Mouse (Mus musculus): ENCODE measurements around the gene Pif1. TPM values are rescaled to one million over a fixed set of nuclear protein-coding genes. Genes with fewer than 3 reads are reported as not detected.
A peak's percentile ranks its signal among the peaks of the same experiment; 100 is the strongest.

Gene Pif1
- total and polyA plus RNA-seq, 2 experiments from 2014 or later: 0.77 to 2.2 TPM

DNA sequence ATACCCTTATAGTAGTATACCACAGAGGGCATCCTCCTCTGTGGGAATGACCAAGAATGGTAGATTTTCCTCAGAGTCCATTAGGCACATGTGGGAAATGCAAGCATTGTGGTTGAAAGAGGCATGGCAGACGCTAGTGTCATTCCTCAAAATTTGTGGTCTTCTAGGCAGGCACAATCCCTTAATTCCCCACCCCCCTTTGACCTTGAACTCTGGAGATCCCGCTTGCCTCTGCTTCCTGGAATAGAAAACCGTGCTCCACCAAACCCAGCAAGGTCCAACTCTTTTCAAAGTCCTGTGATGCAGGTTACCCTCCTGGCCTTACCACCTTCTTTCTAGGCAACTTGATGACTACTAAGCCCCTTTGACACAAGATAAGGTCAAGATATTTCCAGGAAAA lies 5.8 kb downstream of the Pif1 start:
- Histone ChIP-seq H3K4me2 (ENCODE audit: low read depth, low read length, poor library complexity, severe bottlenecking) (no peak overlapping the region), H3K4me1 (ENCODE audit: insufficient read depth, low read length) (no peaks in the 10 kb centered on the region; the same call in 1 of the 2 replicates), H3K4me3 (ENCODE audit: low read depth, low read length) (no peak overlapping the region), H3K9ac (replicated peaks; ENCODE audit: low read length, poor library complexity, severe bottlenecking) (no peak overlapping the region), H3K27me3 (ENCODE audit: insufficient read depth, low read length) (peaks cover 6% of the 10 kb centered on the region), H3K9me3 (ENCODE audit: low read length) (no peaks in the 10 kb centered on the region), H3K36me3 (ENCODE audit: insufficient read depth, low read length) (no peaks in the 10 kb centered on the region), H3K27ac (ENCODE audit: low read depth, low read length) (no peak overlapping the region)
- DNase-seq (ENCODE audit: low spot score) (no peak), ATAC-seq (ENCODE audit: low FRiP score) (no peak)
- no peak for TF ChIP-seq CTCF (IDR thresholded peaks at IDR 0.05)
- 93% methylated on average over 3 of the region's 3 CpGs for WGBS

DNA sequence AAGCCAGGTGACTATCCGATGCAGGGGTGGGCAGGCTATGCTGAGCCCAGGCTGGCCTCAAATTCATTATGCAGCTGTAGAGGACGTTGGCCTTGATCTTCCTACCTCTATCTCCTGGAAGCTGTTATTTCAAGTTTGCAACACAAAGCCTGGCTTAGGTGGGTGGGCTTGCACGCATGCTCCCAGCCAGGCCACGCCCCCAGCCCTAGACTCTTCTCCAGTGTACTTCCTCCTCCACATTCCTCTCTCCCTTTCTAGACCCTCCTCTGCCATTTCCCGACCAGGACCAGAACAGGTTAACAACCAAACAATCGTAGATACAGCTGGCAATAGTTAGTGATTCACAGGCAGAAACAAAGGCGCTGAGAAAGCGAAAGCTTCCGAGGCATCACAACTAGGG lies 6.6 kb downstream of the Pif1 start:
- 83% methylated on average over 9 of the region's 9 CpGs for WGBS
- no peaks in the 10 kb centered on the region for H3K36me3 ChIP-seq (ENCODE audit: insufficient read depth, low read length)
- H3K4me1 ChIP-seq (ENCODE audit: insufficient read depth, low read length): no peaks in the 10 kb centered on the region
- no peak overlapping the region for H3K9ac ChIP-seq (replicated peaks; ENCODE audit: low read length, poor library complexity, severe bottlenecking)
- H3K27me3 ChIP-seq (ENCODE audit: insufficient read depth, low read length): peaks cover 6% of the 10 kb centered on the region
- DNase-seq (ENCODE audit: low spot score) (no peak), ATAC-seq (ENCODE audit: low FRiP score) (no peak)
- no peak overlapping the region for H3K4me2 ChIP-seq (ENCODE audit: low read depth, low read length, poor library complexity, severe bottlenecking)
- H3K27ac ChIP-seq (ENCODE audit: low read depth, low read length): no peak overlapping the region
- no peak for TF ChIP-seq CTCF (IDR thresholded peaks at IDR 0.05)
- no peak overlapping the region for H3K4me3 ChIP-seq (ENCODE audit: low read depth, low read length)
- H3K9me3 ChIP-seq (ENCODE audit: low read length): no peaks in the 10 kb centered on the region

DNA sequence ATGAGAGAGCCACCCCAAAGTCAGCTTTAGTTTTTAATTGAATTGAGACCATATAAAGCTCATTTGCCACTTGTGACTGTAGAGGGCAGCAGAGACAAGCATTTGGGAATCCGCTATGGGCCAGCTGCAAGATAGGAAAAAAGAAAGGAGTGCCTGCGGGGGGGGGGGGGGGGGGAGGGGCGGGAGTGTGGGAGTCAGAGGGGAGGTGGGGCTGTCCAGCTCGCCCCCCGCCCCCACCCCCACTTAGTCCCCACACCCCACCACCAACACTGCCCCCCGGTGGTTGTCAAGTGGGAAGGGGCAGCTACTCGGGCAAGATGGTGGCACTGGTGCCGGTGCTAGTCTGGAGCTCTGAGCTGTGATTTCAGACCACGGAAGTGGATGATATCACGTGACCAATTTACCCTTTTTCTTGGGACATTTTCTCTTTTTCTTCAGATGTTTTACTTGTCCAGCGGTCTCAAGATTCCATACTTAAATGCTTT lies 11.8 kb downstream of the Pif1 start:
- no peak overlapping the region for H3K9ac ChIP-seq (replicated peaks; ENCODE audit: low read length, poor library complexity, severe bottlenecking)
- 56% methylated on average over 6 of the region's 11 CpGs for WGBS
- H3K36me3 ChIP-seq (ENCODE audit: insufficient read depth, low read length): no peaks in the 10 kb centered on the region
- ATAC-seq (ENCODE audit: low FRiP score) (no peak), DNase-seq (ENCODE audit: low spot score) (peak; percentile 76)
- H3K4me1 ChIP-seq (ENCODE audit: insufficient read depth, low read length): no peaks in the 10 kb centered on the region
- no peaks in the 10 kb centered on the region for H3K9me3 ChIP-seq (ENCODE audit: low read length)
- no peak overlapping the region for H3K4me3 ChIP-seq (ENCODE audit: low read depth, low read length)
- no peak overlapping the region for H3K4me2 ChIP-seq (ENCODE audit: low read depth, low read length, poor library complexity, severe bottlenecking)
- peak; percentile 73 for TF ChIP-seq CTCF (IDR thresholded peaks at IDR 0.05)
- no peak overlapping the region for H3K27ac ChIP-seq (ENCODE audit: low read depth, low read length)
- H3K27me3 ChIP-seq (ENCODE audit: insufficient read depth, low read length): no peaks in the 10 kb centered on the region

DNA sequence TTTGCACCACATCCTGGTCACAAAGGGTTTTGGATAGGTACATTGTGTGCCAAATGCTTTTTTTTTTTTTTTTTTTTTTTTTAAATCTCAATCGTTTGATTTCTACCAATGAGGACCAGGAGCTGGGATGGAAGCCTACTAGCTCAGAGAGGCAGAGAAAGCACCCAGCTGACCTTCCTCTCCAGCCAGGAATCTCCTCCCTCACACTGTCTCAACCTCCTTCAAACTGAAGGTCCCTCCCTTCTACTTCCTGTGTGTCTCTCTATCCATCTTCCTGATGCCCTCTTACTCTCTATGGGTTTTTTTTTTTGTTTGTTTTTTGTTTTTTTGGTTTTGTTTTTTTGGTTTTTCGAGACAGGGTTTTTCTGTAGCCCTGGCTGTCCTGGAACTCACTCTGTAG lies 14.0 kb downstream of the Pif1 start:
- 74% methylated on average over 2 of the region's 2 CpGs for WGBS
- Histone ChIP-seq H3K9me3 (ENCODE audit: low read length) (no peaks in the 10 kb centered on the region), H3K27ac (ENCODE audit: low read depth, low read length) (no peak overlapping the region), H3K4me1 (ENCODE audit: insufficient read depth, low read length) (no peaks in the 10 kb centered on the region), H3K4me3 (ENCODE audit: low read depth, low read length) (no peak overlapping the region), H3K9ac (replicated peaks; ENCODE audit: low read length, poor library complexity, severe bottlenecking) (no peak overlapping the region), H3K27me3 (ENCODE audit: insufficient read depth, low read length) (no peaks in the 10 kb centered on the region), H3K36me3 (ENCODE audit: insufficient read depth, low read length) (no peaks in the 10 kb centered on the region), H3K4me2 (ENCODE audit: low read depth, low read length, poor library complexity, severe bottlenecking) (no peak overlapping the region)
- DNase-seq (ENCODE audit: low spot score) (no peak), ATAC-seq (ENCODE audit: low FRiP score) (no peak)
- no peak for TF ChIP-seq CTCF (IDR thresholded peaks at IDR 0.05)

- H3K4me2 ChIP-seq (ENCODE audit: low read depth, low read length, poor library complexity, severe bottlenecking): no peak overlapping the region
- H3K4me3 ChIP-seq (ENCODE audit: low read depth, low read length): no peak overlapping the region
- H3K4me1 ChIP-seq (ENCODE audit: insufficient read depth, low read length): no peaks in the 10 kb centered on the region
- H3K9me3 ChIP-seq (ENCODE audit: low read length): no peaks in the 10 kb centered on the region
- H3K36me3 ChIP-seq (ENCODE audit: insufficient read depth, low read length): no peaks in the 10 kb centered on the region
- ATAC-seq (ENCODE audit: low FRiP score) (no peak), DNase-seq (ENCODE audit: low spot score) (no peak)
- H3K9ac ChIP-seq (replicated peaks; ENCODE audit: low read length, poor library complexity, severe bottlenecking): no peak overlapping the region
- 53% methylated on average over 8 of the region's 8 CpGs for WGBS
- H3K27me3 ChIP-seq (ENCODE audit: insufficient read depth, low read length): no peaks in the 10 kb centered on the region
- TF ChIP-seq CTCF (IDR thresholded peaks at IDR 0.05): peak; percentile 40
- H3K27ac ChIP-seq (ENCODE audit: low read depth, low read length): no peak overlapping the region
Observed at GRCm38 (mm10) chr9:65603401-65604102, 16.6 kb downstream of the Pif1 start.

DNA sequence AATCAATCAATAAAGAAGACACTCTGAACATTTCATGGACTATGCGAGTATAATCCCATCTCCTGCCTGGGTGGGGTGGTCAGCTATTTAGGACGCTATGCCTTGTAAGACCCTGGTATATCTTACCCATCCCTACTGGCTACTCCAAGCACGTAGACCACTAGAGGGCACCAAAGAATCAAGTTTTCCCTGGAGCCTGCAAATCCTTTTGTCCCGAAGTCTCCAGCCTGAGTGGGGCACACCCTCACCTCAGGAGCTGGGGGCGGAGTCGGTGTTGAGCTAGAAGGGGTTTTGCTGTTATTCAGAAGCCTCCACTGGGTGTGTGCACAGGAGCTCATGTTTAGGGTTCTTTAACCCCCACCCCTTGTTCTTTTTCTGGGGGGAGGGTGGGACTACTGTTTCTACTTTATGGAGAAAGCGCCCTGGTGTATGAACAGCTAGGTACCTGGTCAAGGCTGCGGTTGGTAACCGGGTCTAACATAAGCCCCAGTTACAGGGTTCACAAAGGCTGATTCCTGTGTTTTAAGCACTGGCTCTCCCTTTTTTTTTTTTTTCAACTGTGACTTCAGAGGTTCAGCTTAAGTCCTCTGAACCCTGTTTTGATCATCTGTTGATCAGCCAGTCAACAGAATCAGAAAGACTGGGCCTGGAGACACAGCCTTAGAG lies 18.6 kb downstream of the Pif1 start:
- WGBS: 7% methylated on average over 9 of the region's 9 CpGs
- DNase-seq (ENCODE audit: low spot score): peak; percentile 93
- Histone ChIP-seq H3K4me2 (ENCODE audit: low read depth, low read length, poor library complexity, severe bottlenecking) (peak overlapping the region; percentile 47), H3K4me1 (ENCODE audit: insufficient read depth, low read length) (no peaks in the 10 kb centered on the region), H3K27me3 (ENCODE audit: insufficient read depth, low read length) (no peaks in the 10 kb centered on the region), H3K27ac (ENCODE audit: low read depth, low read length) (no peak overlapping the region), H3K4me3 (ENCODE audit: low read depth, low read length) (peak overlapping the region; percentile 19; the same call in 1 of the 2 replicates), H3K9me3 (ENCODE audit: low read length) (no peaks in the 10 kb centered on the region), H3K9ac (replicated peaks; ENCODE audit: low read length, poor library complexity, severe bottlenecking) (no peak overlapping the region), H3K36me3 (ENCODE audit: insufficient read depth, low read length) (no peaks in the 10 kb centered on the region)
- no peak for ATAC-seq (ENCODE audit: low FRiP score)
- peak; percentile 88 for TF ChIP-seq CTCF (IDR thresholded peaks at IDR 0.05)

Measured in midbrain, postnatal 0 days (tissue).